Mouse (Mus musculus) MEL (cell line): ENCODE measurements around the gene Rcsd1. TPM values are rescaled to one million over a fixed set of nuclear protein-coding genes. Genes with fewer than 3 reads are reported as not detected.

ENCODE experiments used
- DNase-seq: peaks from one replicate; pipeline ENCODE4 v3.0.0; 2011; ENCODE audit warnings: low read depth, low spot score
- H3K27ac ChIP-seq: 2 replicates; pipeline ENCODE4 v1.5.1; 2012; ENCODE audit warnings: low read depth, mild to moderate bottlenecking, control low read depth, low read length, moderate library complexity; ENCODE audit not compliant: control insufficient read depth
- H3K27me3 ChIP-seq, 2 experiments: fragments of 150-350 bp in 1 of 2; sonication (generic) in 1 of 2; 2 replicates each; pipeline ENCODE4 v1.6.1; 2012; ENCODE audit warnings: low read length in 2 of 2, mild to moderate bottlenecking in 2 of 2, improper control_type of control experiment in 1 of 2, moderate library complexity in 1 of 2; ENCODE audit not compliant: insufficient read depth in 2 of 2, control insufficient read depth in 1 of 2
- H3K36me3 ChIP-seq, 2 experiments: 2 replicates each; pipeline ENCODE4 v1.6.1; 2012 to 2014; ENCODE audit warnings: low read length in 2 of 2, improper control_type of control experiment in 1 of 2, inconsistent platforms in 1 of 2, mild to moderate bottlenecking in 1 of 2; ENCODE audit not compliant: insufficient read depth in 2 of 2, control insufficient read depth in 1 of 2
- H3K4me1 ChIP-seq, 2 experiments: fragments of 150-350 bp in 1 of 2; sonication (generic) in 1 of 2; 2 replicates each; pipeline ENCODE4 v1.6.1; 2012; ENCODE audit warnings: low read length in 2 of 2, improper control_type of control experiment in 1 of 2, mild to moderate bottlenecking in 1 of 2; ENCODE audit not compliant: insufficient read depth in 2 of 2, control insufficient read depth in 1 of 2
- H3K4me3 ChIP-seq, 2 experiments: fragments of 150-350 bp in 1 of 2; sonication (generic) in 1 of 2; 2 replicates each; pipeline ENCODE4 v1.5.1; 2012; ENCODE audit warnings: low read depth in 2 of 2, low read length in 2 of 2, mild to moderate bottlenecking in 2 of 2, moderate library complexity in 2 of 2, control low read depth in 1 of 2, improper control_type of control experiment in 1 of 2; ENCODE audit not compliant: control insufficient read depth in 1 of 2, insufficient read depth in 1 of 2
- H3K79me2 ChIP-seq: 2 replicates; pipeline ENCODE4 v1.6.1; 2012; ENCODE audit warnings: mild to moderate bottlenecking, low read length, moderate library complexity; ENCODE audit not compliant: control insufficient read depth, poor library complexity, insufficient read depth
- H3K9ac ChIP-seq: 2 replicates; pipeline ENCODE4 v1.6.1; 2012; ENCODE audit warnings: low read depth, mild to moderate bottlenecking, control low read depth, low read length, moderate library complexity; ENCODE audit not compliant: control insufficient read depth, poor library complexity, severe bottlenecking
- H3K9me3 ChIP-seq: fragments of 150-350 bp; sonication (generic); replicated peaks from 2 replicates; pipeline ENCODE4 v1.6.1; 2012; ENCODE audit warnings: mild to moderate bottlenecking, low read length, improper control_type of control experiment, moderate library complexity; ENCODE audit not compliant: insufficient read depth
- CHD1 ChIP-seq: IDR thresholded peaks from 2 replicates; pipeline ENCODE4 v1.6.1; 2012; ENCODE audit warnings: low read depth, mild to moderate bottlenecking, inconsistent platforms, low read length, improper control_type of control experiment
- CTCF ChIP-seq, 3 experiments: IDR thresholded peaks in 2 of 3; conservative IDR thresholded peaks in 1 of 3; 2 replicates each; pipeline ENCODE4 v1.5.1; 2011 to 2012; ENCODE audit warnings: low read length in 3 of 3, low read depth in 2 of 3, mild to moderate bottlenecking in 2 of 3, improper control_type of control experiment in 1 of 3, inconsistent platforms in 1 of 3, mixed read lengths in 1 of 3, moderate library complexity in 1 of 3; ENCODE audit not compliant: control insufficient read depth in 1 of 3, insufficient read depth in 1 of 3, poor library complexity in 1 of 3, severe bottlenecking in 1 of 3
- E2F4 ChIP-seq: IDR thresholded peaks from 2 replicates; pipeline ENCODE4 v1.6.1; 2011; ENCODE audit warnings: low read depth, low read length, improper control_type of control experiment, borderline replicate concordance
- ELF1 ChIP-seq: IDR thresholded peaks from 2 replicates; pipeline ENCODE4 v1.6.1; 2014; ENCODE audit warnings: low read depth, mild to moderate bottlenecking, inconsistent platforms, low read length, improper control_type of control experiment, moderate library complexity
- EP300 ChIP-seq, 2 experiments: IDR thresholded peaks; 2 replicates each; pipeline ENCODE4 v1.6.1; 2011; ENCODE audit warnings: improper control_type of control experiment in 2 of 2, low read length in 2 of 2, low read depth in 1 of 2, mild to moderate bottlenecking in 1 of 2
- ETS1 ChIP-seq: IDR thresholded peaks from 2 replicates; pipeline ENCODE4 v1.6.1; 2012; ENCODE audit warnings: low read depth, mild to moderate bottlenecking, inconsistent platforms, low read length, improper control_type of control experiment, moderate library complexity
- GABPA ChIP-seq: IDR thresholded peaks from 2 replicates; pipeline ENCODE4 v1.6.1; 2012; ENCODE audit warnings: low read depth, mild to moderate bottlenecking, inconsistent platforms, low read length, improper control_type of control experiment, moderate library complexity
- MAFK ChIP-seq: IDR thresholded peaks from 2 replicates; pipeline ENCODE4 v1.6.1; 2011; ENCODE audit warnings: low read depth, mild to moderate bottlenecking, low read length, improper control_type of control experiment, borderline replicate concordance
- MAX ChIP-seq: IDR thresholded peaks from 2 replicates; pipeline ENCODE4 v1.6.1; 2011; ENCODE audit warnings: low read length, improper control_type of control experiment
- MAZ ChIP-seq: IDR thresholded peaks from 2 replicates; pipeline ENCODE4 v1.6.1; 2012; ENCODE audit warnings: low read depth, mild to moderate bottlenecking, inconsistent platforms, low read length, improper control_type of control experiment
- MYC ChIP-seq: IDR thresholded peaks from 2 replicates; pipeline ENCODE4 v1.6.1; 2011; ENCODE audit warnings: low read depth, mild to moderate bottlenecking, low read length, improper control_type of control experiment, moderate library complexity
- NELFE ChIP-seq: IDR thresholded peaks from 2 replicates; pipeline ENCODE4 v1.6.1; 2011; ENCODE audit warnings: low read depth, low read length, improper control_type of control experiment
- POLR2AphosphoS5 ChIP-seq: IDR thresholded peaks from 2 replicates; pipeline ENCODE4 v1.6.1; 2012; ENCODE audit warnings: low read depth, borderline replicate concordance, mild to moderate bottlenecking, inconsistent platforms, low read length, moderate library complexity, mixed read lengths
- RAD21 ChIP-seq: IDR thresholded peaks from 2 replicates; pipeline ENCODE4 v1.6.1; 2011; ENCODE audit warnings: mild to moderate bottlenecking, low read depth, low read length, improper control_type of control experiment
- SIN3A ChIP-seq: IDR thresholded peaks from 2 replicates; pipeline ENCODE4 v1.6.1; 2012; ENCODE audit warnings: low read length, improper control_type of control experiment, inconsistent platforms
- SMC3 ChIP-seq: IDR thresholded peaks from 2 replicates; pipeline ENCODE4 v1.6.1; 2011; ENCODE audit warnings: low read depth, low read length, improper control_type of control experiment
- TCF12 ChIP-seq: IDR thresholded peaks from 2 replicates; pipeline ENCODE4 v1.6.1; 2014; ENCODE audit warnings: low read depth, mild to moderate bottlenecking, inconsistent platforms, low read length, improper control_type of control experiment, moderate library complexity
- USF1 ChIP-seq: IDR thresholded peaks from 2 replicates; pipeline ENCODE4 v1.6.1; 2014; ENCODE audit warnings: low read depth, mild to moderate bottlenecking, inconsistent platforms, low read length, improper control_type of control experiment, moderate library complexity
- ZKSCAN1 ChIP-seq: IDR thresholded peaks from 2 replicates; pipeline ENCODE4 v1.6.1; 2012; ENCODE audit warnings: low read depth, mild to moderate bottlenecking, inconsistent platforms, low read length, improper control_type of control experiment, moderate library complexity
- ZMIZ1 ChIP-seq: IDR thresholded peaks from 2 replicates; pipeline ENCODE4 v1.6.1; 2012; ENCODE audit warnings: low read depth, mild to moderate bottlenecking, inconsistent platforms, low read length, improper control_type of control experiment, moderate library complexity
- ZNF384 ChIP-seq: IDR thresholded peaks from 2 replicates; pipeline ENCODE4 v1.6.1; 2012; ENCODE audit warnings: low read depth, mild to moderate bottlenecking, inconsistent platforms, low read length, improper control_type of control experiment
- polyA plus RNA-seq, 2 experiments: library from polyadenylated mRNA; stranded (reverse) in 1 of 2; unstranded in 1 of 2; fragments of >175 nt in 1 of 2; fragments of >200 nt in 1 of 2; gene quantifications; 2 replicates each; pipeline versions ENCODE4 v1.2.1 to v1.2.4; 2012; ENCODE audit warnings: low replicate concordance in 2 of 2, low read depth in 1 of 2; ENCODE audit not compliant: insufficient read length in 2 of 2, insufficient read depth in 1 of 2, missing spikeins in 1 of 2
- total RNA-seq: library from RNA; depleted of rRNA; stranded (reverse); fragments of 300-350 nt; gene quantifications from 2 replicates; pipeline ENCODE4 v1.2.3, GENCODE M21; 2012

Rcsd1 gene
- total and polyA plus RNA-seq, 3 experiments: 19.0 to 38.0 TPM; not detected in 1

- TF ChIP-seq ZKSCAN1 (no peak), E2F4 (no peak)
These were observed 18.6 kb upstream of the Rcsd1 start (continued) for GRCm38 (mm10) chr1:165728057-165728639.

GRCm38 (mm10) chr1:165726986-165727385 is 17.4 kb upstream of the Rcsd1 start:
- TF ChIP-seq MAFK (no peak), MAZ (no peak), SIN3A (no peak), E2F4 (no peak), CTCF (IDR thresholded peaks at IDR 0.05 in 2 of 3, conservative IDR thresholded peaks at IDR 0.05 in 1 of 3; ENCODE audit: control insufficient read depth in 1 of 3, insufficient read depth in 1 of 3, low read depth in 2 of 3, low read length in 3 of 3, poor library complexity in 1 of 3, severe bottlenecking in 1 of 3) (no peak), NELFE (no peak), USF1 (no peak), CHD1 (no peak), TCF12 (no peak), ZNF384 (no peak), ETS1 (no peak), MAX (no peak), ZKSCAN1 (no peak), SMC3 (no peak), ZMIZ1 (no peak), POLR2AphosphoS5 (no peak)
- H3K79me2 ChIP-seq: no peaks in the 10 kb centered on the region

GRCm38 (mm10) chr1:165725039-165725644 is 15.6 kb upstream of the Rcsd1 start:
- Histone ChIP-seq H3K4me1 (peaks cover 5 to 31% of the 10 kb centered on the region in 2 experiments), H3K79me2 (no peaks in the 10 kb centered on the region), H3K9me3 (no peaks in the 10 kb centered on the region), H3K9ac (no peak overlapping the region), H3K36me3 (peaks cover 0 to 13% of the 10 kb centered on the region in 2 experiments; a peak in 2 of 4 replicates), H3K27ac (no peak overlapping the region), H3K27me3 (no peaks in the 10 kb centered on the region), H3K4me3 (no peak overlapping the region)
- no peak for DNase-seq
- TF ChIP-seq CTCF (IDR thresholded peaks at IDR 0.05 in 2 of 3, conservative IDR thresholded peaks at IDR 0.05 in 1 of 3; ENCODE audit: control insufficient read depth in 1 of 3, insufficient read depth in 1 of 3, low read depth in 2 of 3, low read length in 3 of 3, poor library complexity in 1 of 3, severe bottlenecking in 1 of 3): no peak
- TF ChIP-seq ZMIZ1: no peak
- no peak for TF ChIP-seq E2F4
- no peak for TF ChIP-seq MAFK
- no peak for TF ChIP-seq ELF1
- no peak for TF ChIP-seq CHD1
- TF ChIP-seq EP300 (IDR thresholded peaks at IDR 0.05; ENCODE audit: low read depth in 1 of 2, low read length in 2 of 2): no peak
- TF ChIP-seq MAZ: no peak
- TF ChIP-seq TCF12: no peak
- no peak for TF ChIP-seq GABPA
- no peak for TF ChIP-seq MYC
- no peak for TF ChIP-seq RAD21

More at GRCm38 (mm10) chr1:165726986-165727385, 17.4 kb upstream of the Rcsd1 start:
- H3K4me1 ChIP-seq: peaks cover 4 to 27% of the 10 kb centered on the region in 2 experiments
- H3K9me3 ChIP-seq: no peaks in the 10 kb centered on the region
- H3K27me3 ChIP-seq: no peaks in the 10 kb centered on the region
- peaks cover 0 to 10% of the 10 kb centered on the region in 2 experiments; a peak in 2 of 4 replicates for H3K36me3 ChIP-seq
- no peak overlapping the region for H3K4me3 ChIP-seq
- no peak for DNase-seq
- H3K27ac ChIP-seq: no peak overlapping the region
- no peak overlapping the region for H3K9ac ChIP-seq
